Mouse (Mus musculus) megakaryocyte-erythroid progenitor cell, adult 5-6 weeks (primary cell): ENCODE data around the gene Arhgap10. TPM values are rescaled to one million over a fixed set of nuclear protein-coding genes. Genes with fewer than 3 reads are reported as not detected.

Experiments
- ATAC-seq: replicated peaks from 2 replicates; pipeline ENCODE4 v1.8.0; 2016; ENCODE audit warnings: mild to moderate bottlenecking, inconsistent platforms; ENCODE audit not compliant: severe bottlenecking, poor library complexity, low FRiP score, low TSS enrichment
- total RNA-seq, 2 experiments: library from RNA; stranded (forward) in 1 of 2; stranded (reverse) in 1 of 2; fragments of 200-1000, 215-1000 nt in 1 of 2; fragments of >200 nt in 1 of 2; fragmentation: Nextera tagmentation in 1 of 2; gene quantifications; 2 replicates each; pipeline ENCODE4 v1.2.3; 2014 to 2017

Gene Arhgap10
- total RNA-seq, 2 experiments from 2014 or later: 13.3 to 18.2 TPM

GRCm38 (mm10) chr8:77261215-77261614 is 256.5 kb downstream of the Arhgap10 start:
- ATAC-seq: no peak

GRCm38 (mm10) chr8:77257085-77257451 is 260.7 kb downstream of the Arhgap10 start:
- no peak for ATAC-seq

DNA sequence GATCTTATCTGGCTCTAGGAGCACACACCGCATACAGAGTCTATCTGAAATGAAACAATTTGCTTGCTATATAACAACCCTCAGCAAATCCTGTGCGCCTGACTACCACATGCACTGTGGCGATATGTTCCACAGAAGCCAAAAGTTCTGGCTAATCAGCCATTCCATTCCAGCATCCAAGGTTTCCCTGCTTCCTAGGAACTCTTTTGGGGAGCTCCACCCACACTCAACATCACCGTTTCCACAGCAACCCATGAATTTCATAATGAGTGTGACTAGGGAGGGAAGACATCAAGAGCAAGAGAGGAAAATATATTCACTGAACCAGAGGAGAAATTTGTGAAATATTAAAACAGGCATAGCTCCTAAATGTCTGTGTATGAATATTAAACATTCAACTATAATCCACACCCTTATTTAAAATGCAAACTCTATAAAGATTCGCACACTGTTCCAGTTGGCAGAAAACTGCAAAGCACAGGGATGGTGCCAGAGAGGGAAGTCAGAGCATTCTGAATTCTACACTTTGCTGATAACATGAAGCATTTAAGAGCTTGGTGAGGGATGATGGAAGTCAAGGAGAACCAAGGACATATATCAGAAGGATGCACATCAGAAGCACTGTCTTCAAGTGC is 261.2 kb downstream of the Arhgap10 start:
- no peak for ATAC-seq

DNA sequence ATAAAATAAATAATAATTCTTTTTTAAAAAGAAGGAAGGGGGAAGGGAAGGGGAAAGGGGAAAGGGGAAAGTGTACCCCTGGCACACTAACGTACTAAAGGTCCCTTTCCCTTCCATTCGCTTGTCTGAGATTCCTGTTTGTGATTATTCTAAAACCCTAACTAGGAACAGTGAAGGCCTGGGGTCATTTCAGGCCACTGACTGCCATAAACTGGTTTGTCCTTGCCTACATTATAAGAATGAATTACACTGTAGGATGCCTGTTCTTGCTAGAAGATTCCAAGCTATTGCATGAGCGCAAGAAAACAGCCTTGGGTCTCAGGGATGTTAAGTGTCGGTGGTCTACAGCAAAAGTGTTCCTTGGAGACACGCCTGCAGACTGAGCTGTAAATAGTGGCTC is 263.3 kb downstream of the Arhgap10 start:
- ATAC-seq: no peak

GRCm38 (mm10) chr8:77251134-77251533 is 266.6 kb downstream of the Arhgap10 start:
- ATAC-seq: no peak

DNA sequence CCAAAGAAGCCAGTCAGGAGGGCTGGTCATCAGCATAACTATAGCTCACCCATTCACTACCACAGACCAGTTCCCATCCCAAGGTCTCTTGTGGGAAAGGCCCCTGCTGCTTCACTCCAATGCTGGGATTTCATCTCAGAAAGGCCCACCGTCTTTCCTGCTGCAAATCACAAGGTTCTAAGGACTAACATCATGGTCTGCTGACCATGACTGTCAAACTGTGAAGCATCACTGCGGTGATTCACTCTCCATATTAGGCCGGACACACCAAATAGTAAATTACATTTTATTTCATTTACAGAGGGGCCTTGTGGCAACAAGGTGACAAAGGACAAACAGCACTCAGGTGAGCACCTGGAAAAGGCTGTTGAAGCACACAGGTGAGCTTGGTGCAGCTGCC is 267.7 kb downstream of the Arhgap10 start:
- ATAC-seq: no peak

DNA sequence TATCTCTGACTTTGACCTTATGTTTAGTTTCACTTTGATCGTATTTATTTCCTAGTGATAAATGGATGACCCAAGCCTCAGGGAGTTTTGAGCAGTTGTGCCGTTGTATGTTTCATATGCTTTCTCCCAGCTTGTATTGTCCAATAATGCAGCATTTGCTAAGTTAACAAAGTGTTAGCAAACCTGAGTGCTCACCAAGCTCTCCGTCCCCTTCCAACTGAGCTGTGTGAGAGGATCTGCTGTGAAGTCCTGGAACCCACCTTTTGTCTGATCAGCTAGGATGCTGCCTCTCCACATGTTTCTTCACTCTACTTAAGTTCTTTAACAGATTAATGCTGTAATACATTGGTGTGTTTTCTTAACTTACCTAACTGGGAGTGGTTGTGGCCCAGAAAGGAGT is 276.4 kb downstream of the Arhgap10 start:
- no peak for ATAC-seq

- no peak for ATAC-seq
Measured at GRCm38 (mm10) chr8:77239462-77239861, 278.3 kb downstream of the Arhgap10 start.

DNA sequence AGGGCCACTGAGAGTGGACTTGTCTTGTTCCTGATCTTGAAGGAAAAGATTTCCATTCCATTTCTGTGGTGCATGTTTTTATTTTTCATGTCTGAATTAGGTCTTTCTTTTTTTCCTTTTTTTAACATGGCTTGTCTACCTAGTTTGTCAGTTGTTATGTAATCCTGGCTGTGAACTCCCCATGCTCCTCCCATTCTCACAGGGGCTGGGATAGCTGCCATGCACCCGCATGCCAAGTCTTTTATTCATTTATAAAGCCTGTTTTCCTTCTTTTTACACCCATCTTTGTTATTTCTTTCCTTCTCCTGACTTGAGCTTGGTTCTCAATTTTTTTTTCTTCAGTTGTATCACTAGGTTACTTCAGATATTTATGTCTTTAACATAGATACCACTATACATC is 281.1 kb downstream of the Arhgap10 start:
- no peak for ATAC-seq

DNA sequence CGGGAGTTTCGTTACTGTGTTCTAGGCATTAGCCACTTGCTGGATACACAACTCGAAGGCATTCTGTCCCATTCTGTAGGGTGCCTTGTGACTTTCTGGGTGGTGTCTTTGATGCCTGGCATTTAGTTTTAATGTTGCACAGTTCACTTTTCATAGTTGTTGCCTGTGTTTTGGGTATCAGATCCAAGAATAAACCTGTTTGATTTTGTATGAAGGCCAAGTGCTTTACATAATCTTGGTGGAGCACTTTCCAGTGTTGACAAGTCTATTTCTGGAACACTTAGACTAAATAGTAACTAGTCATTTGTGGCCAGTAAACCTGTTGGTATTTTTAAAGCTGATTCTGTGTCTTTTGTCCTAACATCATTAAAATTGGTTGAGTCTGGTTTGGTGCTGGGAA is 285.3 kb downstream of the Arhgap10 start:
- ATAC-seq: no peak

GRCm38 (mm10) chr8:77231834-77232233 is 285.9 kb downstream of the Arhgap10 start:
- ATAC-seq: no peak

GRCm38 (mm10) chr8:77231211-77231610 is 286.5 kb downstream of the Arhgap10 start:
- no peak for ATAC-seq

DNA sequence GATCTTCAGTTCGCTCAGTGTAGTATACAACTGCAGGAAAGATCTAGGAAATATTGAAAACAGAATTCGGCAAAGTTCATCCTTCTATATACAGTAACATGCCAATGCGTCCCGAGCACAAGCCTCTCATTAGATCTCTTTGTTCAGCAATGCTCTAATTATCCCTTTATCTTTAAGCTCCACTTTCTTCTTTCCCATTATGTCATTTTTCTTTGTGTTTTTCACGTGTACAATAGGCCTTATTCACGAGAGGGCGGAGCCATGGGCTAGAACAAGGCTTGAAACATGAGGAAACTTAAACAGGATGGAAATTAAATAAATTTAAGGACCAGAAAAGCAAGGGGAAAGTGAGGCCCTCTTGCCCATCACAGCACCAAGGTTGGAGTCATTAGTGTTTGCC is 289.1 kb downstream of the Arhgap10 start:
- no peak for ATAC-seq

- ATAC-seq: no peak
Measured at GRCm38 (mm10) chr8:77227742-77228141, 290.0 kb downstream of the Arhgap10 start.

DNA sequence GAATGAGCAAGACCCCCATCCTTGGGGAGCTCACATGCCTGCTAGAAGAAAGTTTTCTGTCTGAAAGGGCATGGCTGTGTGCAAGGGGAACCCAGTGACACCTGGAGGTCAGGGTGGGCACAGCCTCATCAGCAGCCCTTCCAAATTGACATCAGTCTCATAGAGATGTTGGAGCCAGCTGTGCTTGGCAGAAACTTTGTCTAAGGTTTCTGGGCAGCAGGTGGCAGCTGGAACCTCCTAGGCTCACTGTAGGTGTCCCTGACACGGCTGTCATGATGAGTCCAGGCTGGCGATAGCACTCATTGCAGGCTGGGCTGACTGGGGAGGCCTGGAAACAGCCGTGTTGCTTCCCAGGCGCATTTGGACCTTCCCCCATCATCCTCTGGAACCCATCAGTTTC is 294.6 kb downstream of the Arhgap10 start:
- ATAC-seq: no peak

GRCm38 (mm10) chr8:77215191-77215590 is 302.6 kb downstream of the Arhgap10 start:
- no peak for ATAC-seq

DNA sequence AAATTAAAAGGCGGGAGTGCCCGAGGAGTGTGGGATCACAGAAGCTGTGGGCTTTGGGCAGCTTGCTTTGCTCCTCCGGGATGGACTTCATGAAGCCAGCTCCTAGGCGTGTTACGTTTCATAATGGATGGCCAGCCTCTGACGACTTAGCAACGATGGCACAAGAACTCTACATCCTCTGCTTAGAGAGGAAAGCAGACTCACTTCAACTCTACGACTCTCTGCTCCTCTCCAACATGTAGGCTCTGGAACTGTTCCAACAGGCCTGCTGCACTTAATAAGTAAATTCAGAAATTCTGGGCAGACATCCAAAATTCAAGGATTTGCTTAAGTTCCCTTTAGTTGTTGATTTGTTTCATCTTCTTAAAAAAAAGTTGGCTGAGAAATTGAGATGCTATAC is 303.1 kb downstream of the Arhgap10 start:
- ATAC-seq: no peak

DNA sequence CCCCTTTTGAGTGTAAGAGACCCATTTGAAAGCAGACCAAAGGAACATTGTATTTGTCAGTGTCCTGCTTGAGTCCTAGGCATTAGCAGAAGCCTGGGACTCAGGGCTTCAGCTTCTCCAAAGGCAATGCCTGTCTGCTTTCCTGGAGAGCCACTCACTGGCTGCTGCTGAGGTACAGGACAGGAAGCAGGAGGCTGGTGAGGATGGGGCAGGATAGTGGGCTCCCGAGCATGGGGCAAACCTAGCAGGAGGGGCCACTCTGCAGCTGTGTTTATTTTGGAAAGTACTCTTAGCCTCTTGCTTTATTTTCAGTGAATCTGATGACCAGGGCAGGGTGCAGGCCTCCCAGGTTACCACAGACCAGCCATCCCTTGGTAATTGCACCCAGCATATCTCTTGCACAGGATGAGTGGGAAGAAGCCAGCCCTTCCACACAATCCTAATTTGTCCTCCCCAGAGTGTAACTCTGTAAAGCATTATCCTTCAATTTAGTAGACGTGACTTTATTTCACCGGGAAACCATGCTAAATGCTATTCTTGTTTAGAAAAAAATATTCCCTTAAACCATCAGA is 303.8 kb downstream of the Arhgap10 start:
- ATAC-seq: no peak

GRCm38 (mm10) chr8:77209297-77209696 is 308.5 kb downstream of the Arhgap10 start:
- ATAC-seq: no peak
